Mouse (Mus musculus) telencephalon, adult 2 months (tissue): ENCODE data around the gene Ferd3l.

Source experiments
- DNase-seq: peaks from one replicate; pipeline ENCODE4 v3.0.0-alpha.2; 2011; ENCODE audit warnings: low read depth, low spot score

Ferd3l gene

GRCm38 (mm10) chr12:33965661-33966360, 37.6 kb downstream of the Ferd3l start:
- DNase-seq: no peak

GRCm38 (mm10) chr12:33966490-33967415, 38.5 kb downstream of the Ferd3l start:
- DNase-seq: no peak

- no peak for DNase-seq
Observed at GRCm38 (mm10) chr12:33967514-33967913, 39.3 kb downstream of the Ferd3l start.

- DNase-seq: no peak
Observed at GRCm38 (mm10) chr12:33968041-33968897, 40.0 kb downstream of the Ferd3l start.

- no peak for DNase-seq
Observed at GRCm38 (mm10) chr12:33968898-33969178, 40.6 kb downstream of the Ferd3l start.
